Mouse (Mus musculus) R1 (cell line): ENCODE data around the gene Nme7.

ENCODE experiments used
- DNase-seq: peaks from one replicate; pipeline ENCODE4 v3.0.0-alpha.2; 2018; ENCODE audit warnings: low read depth, low spot score

Gene Nme7

GRCm38 (mm10) chr1:164457531-164458244 is 153.8 kb downstream of the Nme7 start:
- peak; percentile 61 for DNase-seq

GRCm38 (mm10) chr1:164458245-164458613 is 154.3 kb downstream of the Nme7 start, which contains the start of gene Atp1b1:
Gene Atp1b1, minus strand, starts transcription at chr1:164458355.
- peak; percentile 94 for DNase-seq

GRCm38 (mm10) chr1:164458621-164459051 is 154.7 kb downstream of the Nme7 start:
- DNase-seq: no peak

GRCm38 (mm10) chr1:164459127-164459905 is 155.4 kb downstream of the Nme7 start:
- no peak for DNase-seq

GRCm38 (mm10) chr1:164460921-164461697 is 157.2 kb downstream of the Nme7 start:
- no peak for DNase-seq

- no peak for DNase-seq
These were observed 157.8 kb downstream of the Nme7 start for GRCm38 (mm10) chr1:164461726-164462125.

GRCm38 (mm10) chr1:164467406-164467805 is 163.5 kb downstream of the Nme7 start:
- DNase-seq: no peak

- no peak for DNase-seq
These were observed 164.4 kb downstream of the Nme7 start for GRCm38 (mm10) chr1:164468329-164468728.

- no peak for DNase-seq
These were observed 167.1 kb downstream of the Nme7 start for GRCm38 (mm10) chr1:164470985-164471384.

- no peak for DNase-seq
These were observed 167.7 kb downstream of the Nme7 start for GRCm38 (mm10) chr1:164471632-164472031.

GRCm38 (mm10) chr1:164473398-164473797 is 169.5 kb downstream of the Nme7 start:
- DNase-seq: peak; percentile 64

- DNase-seq: no peak
These were observed 170.4 kb downstream of the Nme7 start for GRCm38 (mm10) chr1:164474310-164474709.

- DNase-seq: no peak
These were observed 171.0 kb downstream of the Nme7 start for GRCm38 (mm10) chr1:164474778-164475511.

- no peak for DNase-seq
These were observed 172.0 kb downstream of the Nme7 start for GRCm38 (mm10) chr1:164475895-164476294.

- no peak for DNase-seq
These were observed 177.1 kb downstream of the Nme7 start for GRCm38 (mm10) chr1:164480755-164481644.

GRCm38 (mm10) chr1:164481645-164482354 is 177.9 kb downstream of the Nme7 start:
- DNase-seq: peak; percentile 71

- no peak for DNase-seq
These were observed 178.9 kb downstream of the Nme7 start for GRCm38 (mm10) chr1:164482833-164483232.

- DNase-seq: peak; percentile 50
These were observed 179.8 kb downstream of the Nme7 start for GRCm38 (mm10) chr1:164483728-164484127.
